Mouse (Mus musculus) myocyte (in vitro differentiated cells): ENCODE data around the gene Ralgapa2. TPM values are rescaled to one million over a fixed set of nuclear protein-coding genes. Genes with fewer than 3 reads are reported as not detected.

Experiments used
- H3K27me3 ChIP-seq: one replicate; pipeline ENCODE4 v1.6.1; 2011; ENCODE audit not compliant: control insufficient read depth, insufficient read depth, insufficient read length
- H3K36me3 ChIP-seq: one replicate; pipeline ENCODE4 v1.6.1; 2011; ENCODE audit not compliant: control insufficient read depth, insufficient read depth
- H3K4me2 ChIP-seq: one replicate; pipeline ENCODE4 v1.6.1; 2011; ENCODE audit warnings: low read depth, control low read depth
- H3K4me3 ChIP-seq: one replicate; pipeline ENCODE4 v1.5.1; 2011; ENCODE audit warnings: mild to moderate bottlenecking, control low read depth, moderate library complexity
- H3K79me2 ChIP-seq: one replicate; pipeline ENCODE4 v1.6.1; 2011; ENCODE audit not compliant: control insufficient read depth, insufficient read depth
- H3ac ChIP-seq: one replicate; pipeline ENCODE4 v1.6.1; 2011; ENCODE audit not compliant: control insufficient read depth, insufficient read length
- CEBPB ChIP-seq: IDR thresholded peaks from 2 replicates; pipeline ENCODE4 v1.6.1; 2011; ENCODE audit warnings: mild to moderate bottlenecking, moderate library complexity; ENCODE audit not compliant: poor library complexity, insufficient read depth, severe bottlenecking
- E2F4 ChIP-seq: IDR thresholded peaks from one replicate; pipeline ENCODE4 v1.6.1; 2011; ENCODE audit warnings: mild to moderate bottlenecking, control low read depth, moderate library complexity; ENCODE audit not compliant: insufficient read depth
- MAX ChIP-seq: IDR thresholded peaks from one replicate; pipeline ENCODE4 v1.6.1; 2011; ENCODE audit warnings: low read depth, mild to moderate bottlenecking, control low read depth
- MYOD1 ChIP-seq, 3 experiments: IDR thresholded peaks; one replicate each; pipeline ENCODE4 v1.6.1; 2011; ENCODE audit warnings: control low read depth in 2 of 3, low read depth in 2 of 3, mild to moderate bottlenecking in 2 of 3, moderate library complexity in 1 of 3; ENCODE audit not compliant: insufficient read length in 2 of 3, control insufficient read depth in 1 of 3
- MYOG ChIP-seq, 3 experiments: IDR thresholded peaks; one replicate each; pipeline ENCODE4 v1.6.1; 2011; ENCODE audit warnings: control low read depth in 2 of 3, low read depth in 2 of 3, mild to moderate bottlenecking in 2 of 3; ENCODE audit not compliant: insufficient read length in 2 of 3, control insufficient read depth in 1 of 3, insufficient read depth in 1 of 3
- POLR2A ChIP-seq: IDR thresholded peaks from one replicate; pipeline ENCODE4 v1.6.1; 2011; ENCODE audit warnings: low read depth, mild to moderate bottlenecking, control low read depth, moderate library complexity; ENCODE audit not compliant: insufficient read length
- POLR2AphosphoS2 ChIP-seq: IDR thresholded peaks from one replicate; pipeline ENCODE4 v1.6.1; 2011; ENCODE audit warnings: low read depth, control low read depth; ENCODE audit not compliant: insufficient read length
- REST ChIP-seq: IDR thresholded peaks from one replicate; pipeline ENCODE4 v1.6.1; 2011; ENCODE audit warnings: mild to moderate bottlenecking, control low read depth, moderate library complexity; ENCODE audit not compliant: insufficient read depth, insufficient read length
- SRF ChIP-seq: IDR thresholded peaks from one replicate; pipeline ENCODE4 v1.6.1; 2011; ENCODE audit warnings: low read depth; ENCODE audit not compliant: control insufficient read depth, insufficient read length
- TCF12 ChIP-seq: IDR thresholded peaks from one replicate; pipeline ENCODE4 v1.6.1; 2011; ENCODE audit warnings: mild to moderate bottlenecking, control low read depth; ENCODE audit not compliant: poor library complexity, insufficient read depth, severe bottlenecking
- TCF3 ChIP-seq: IDR thresholded peaks from one replicate; pipeline ENCODE4 v1.6.1; 2011; ENCODE audit warnings: low read depth, control low read depth; ENCODE audit not compliant: insufficient read length
- USF1 ChIP-seq: IDR thresholded peaks from one replicate; pipeline ENCODE4 v1.6.1; 2011; ENCODE audit warnings: low read depth, mild to moderate bottlenecking, control low read depth, moderate library complexity
- polyA plus RNA-seq: library from polyadenylated mRNA; unstranded; fragments of >200 nt; fragmentation: generic; extraction: Trizol; gene quantifications from one replicate; pipeline ENCODE4 v1.2.1, GENCODE M21; 2012; ENCODE audit warnings: missing spikeins

Ralgapa2 gene
- polyA plus RNA-seq, 1 experiment: 1.8 TPM

GRCm38 (mm10) chr2:146553701-146554100 lies 41.6 kb upstream of the Ralgapa2 start:
- Histone ChIP-seq H3K27me3 (no peaks in the 10 kb centered on the region), H3K79me2 (no peaks in the 10 kb centered on the region), H3K4me3 (no peak overlapping the region), H3K4me2 (peak overlapping the region; percentile 25), H3ac (no peak overlapping the region), H3K36me3 (no peaks in the 10 kb centered on the region)
- TF ChIP-seq MYOD1 (IDR thresholded peaks at IDR 0.05; ENCODE audit: control insufficient read depth in 1 of 3, insufficient read length in 2 of 3, low read depth in 2 of 3) (peak in 2 of 3 experiments; percentile 73 to 84), MYOG (IDR thresholded peaks at IDR 0.05; ENCODE audit: control insufficient read depth in 1 of 3, insufficient read depth in 1 of 3, insufficient read length in 2 of 3, low read depth in 2 of 3) (peak in 2 of 3 experiments; percentile 31 to 39), POLR2A (no peak)

GRCm38 (mm10) chr2:146551818-146552217 lies 39.7 kb upstream of the Ralgapa2 start:
- H3K79me2 ChIP-seq: no peaks in the 10 kb centered on the region
- TF ChIP-seq POLR2AphosphoS2 (no peak), SRF (no peak), MYOD1 (IDR thresholded peaks at IDR 0.05; ENCODE audit: control insufficient read depth in 1 of 3, insufficient read length in 2 of 3, low read depth in 2 of 3) (no peak), CEBPB (no peak), POLR2A (no peak), MAX (no peak), E2F4 (no peak), REST (no peak), USF1 (no peak)
- H3K4me3 ChIP-seq: no peak overlapping the region
- no peak overlapping the region for H3ac ChIP-seq
- H3K27me3 ChIP-seq: no peaks in the 10 kb centered on the region
- H3K36me3 ChIP-seq: no peaks in the 10 kb centered on the region
- H3K4me2 ChIP-seq: no peak overlapping the region

GRCm38 (mm10) chr2:146549111-146549776 lies 37.1 kb upstream of the Ralgapa2 start:
- Histone ChIP-seq H3K36me3 (no peaks in the 10 kb centered on the region), H3K4me2 (no peak overlapping the region), H3K4me3 (no peak overlapping the region), H3K27me3 (no peaks in the 10 kb centered on the region), H3K79me2 (no peaks in the 10 kb centered on the region), H3ac (no peak overlapping the region)
- no peak for TF ChIP-seq POLR2AphosphoS2

- H3ac ChIP-seq: no peak overlapping the region
- H3K4me2 ChIP-seq: no peak overlapping the region
- no peaks in the 10 kb centered on the region for H3K27me3 ChIP-seq
- no peak overlapping the region for H3K4me3 ChIP-seq
- TF ChIP-seq MYOG (IDR thresholded peaks at IDR 0.05; ENCODE audit: control insufficient read depth in 1 of 3, insufficient read depth in 1 of 3, insufficient read length in 2 of 3, low read depth in 2 of 3): no peak
- TF ChIP-seq POLR2A: no peak
- no peak for TF ChIP-seq TCF12
- no peak for TF ChIP-seq REST
- TF ChIP-seq USF1: no peak
- TF ChIP-seq MYOD1 (IDR thresholded peaks at IDR 0.05; ENCODE audit: control insufficient read depth in 1 of 3, insufficient read length in 2 of 3, low read depth in 2 of 3): no peak
- no peak for TF ChIP-seq POLR2AphosphoS2
- no peak for TF ChIP-seq E2F4
- TF ChIP-seq TCF3: no peak
- no peak for TF ChIP-seq MAX
- TF ChIP-seq CEBPB: no peak
- TF ChIP-seq SRF: no peak
- H3K79me2 ChIP-seq: no peaks in the 10 kb centered on the region
- H3K36me3 ChIP-seq: no peaks in the 10 kb centered on the region
Observed at GRCm38 (mm10) chr2:146544155-146544814, 32.1 kb upstream of the Ralgapa2 start.

- no peak overlapping the region for H3ac ChIP-seq
- TF ChIP-seq REST (no peak), USF1 (no peak), MAX (no peak), E2F4 (no peak), SRF (no peak), CEBPB (peak; percentile 55), MYOD1 (IDR thresholded peaks at IDR 0.05; ENCODE audit: control insufficient read depth in 1 of 3, insufficient read length in 2 of 3, low read depth in 2 of 3) (no peak), TCF3 (no peak)
- H3K79me2 ChIP-seq: no peaks in the 10 kb centered on the region
- H3K4me3 ChIP-seq: no peak overlapping the region
- no peaks in the 10 kb centered on the region for H3K36me3 ChIP-seq
- H3K27me3 ChIP-seq: no peaks in the 10 kb centered on the region
- H3K4me2 ChIP-seq: peak overlapping the region; percentile 55
Observed at GRCm38 (mm10) chr2:146533118-146533949, 21.2 kb upstream of the Ralgapa2 start.
